Mouse (Mus musculus) hindbrain, embryonic 11.5 days (tissue): ENCODE results near the gene Olfr469. TPM values are rescaled to one million over a fixed set of nuclear protein-coding genes. Genes with fewer than 3 reads are reported as not detected.
"Not testable (repeated sequence)": the region's sequence is repeated elsewhere in the genome, so short reads cannot be mapped to it uniquely, and the experiment has no call there.

Experiments
- ATAC-seq: fragments of 200-750 bp; cut with Nextera tagmentation; 2 replicates; pipeline ENCODE4 v1.8.0; 2017; ENCODE audit warnings: mild to moderate bottlenecking, moderate TSS enrichment, moderate library complexity; ENCODE audit not compliant: low FRiP score
- DNase-seq: peaks from one replicate; pipeline ENCODE4 v3.0.0-alpha.2; 2015; ENCODE audit warnings: low spot score
- H3K27ac ChIP-seq: fragments of 300-500 bp; sonication (generic); 2 replicates; pipeline ENCODE4 v1.5.1; 2014; ENCODE audit warnings: mild to moderate bottlenecking, low read depth, low read length
- H3K27me3 ChIP-seq: fragments of 300-500 bp; sonication (generic); 2 replicates; pipeline ENCODE4 v1.6.1; 2014; ENCODE audit warnings: mild to moderate bottlenecking, low read length, moderate library complexity, mixed read lengths; ENCODE audit not compliant: control insufficient read depth, insufficient read depth
- H3K36me3 ChIP-seq: fragments of 300-500 bp; sonication (generic); 2 replicates; pipeline ENCODE4 v1.6.1; 2014; ENCODE audit warnings: mild to moderate bottlenecking, low read length, moderate library complexity, mixed read lengths; ENCODE audit not compliant: control insufficient read depth, insufficient read depth
- H3K4me1 ChIP-seq: fragments of 300-500 bp; sonication (generic); replicated peaks from 2 replicates; pipeline ENCODE4 v1.6.1; 2014; ENCODE audit warnings: low read length, mixed read lengths; ENCODE audit not compliant: control insufficient read depth, insufficient read depth
- H3K4me2 ChIP-seq: fragments of 300-500 bp; sonication (generic); replicated peaks from 2 replicates; pipeline ENCODE4 v1.6.1; 2014; ENCODE audit warnings: mild to moderate bottlenecking, low read depth, low read length
- H3K4me3 ChIP-seq: fragments of 300-500 bp; sonication (generic); 2 replicates; pipeline ENCODE4 v1.5.1; 2014; ENCODE audit warnings: low read depth, low read length
- H3K9ac ChIP-seq: fragments of 300-500 bp; sonication (generic); 2 replicates; pipeline ENCODE4 v1.6.1; 2014; ENCODE audit warnings: low read depth, low read length
- H3K9me3 ChIP-seq: fragments of 300-500 bp; sonication (generic); 2 replicates; pipeline ENCODE4 v1.6.1; 2016; ENCODE audit warnings: low read length; ENCODE audit not compliant: control insufficient read depth
- WGBS: fragments of 180-500 bp; shearing (Covaris S2); extraction: QIAGEN DNeasy Blood & Tissue Kit; methylation state at CpG from one replicate; pipeline ENCODE4 v1.1.7; 2014; 5-methylcytosine and 5-hydroxymethylcytosine counted together
- polyA plus RNA-seq: library from polyadenylated mRNA; unstranded; fragments of >200 nt; fragmentation: Nextera tagmentation; extraction: Ambion mirVana; gene quantifications from 2 replicates; pipeline ENCODE4 v1.2.1, GENCODE M21; 2014

Olfr469 gene
- not detected in 2 replicates for polyA plus RNA-seq

DNA sequence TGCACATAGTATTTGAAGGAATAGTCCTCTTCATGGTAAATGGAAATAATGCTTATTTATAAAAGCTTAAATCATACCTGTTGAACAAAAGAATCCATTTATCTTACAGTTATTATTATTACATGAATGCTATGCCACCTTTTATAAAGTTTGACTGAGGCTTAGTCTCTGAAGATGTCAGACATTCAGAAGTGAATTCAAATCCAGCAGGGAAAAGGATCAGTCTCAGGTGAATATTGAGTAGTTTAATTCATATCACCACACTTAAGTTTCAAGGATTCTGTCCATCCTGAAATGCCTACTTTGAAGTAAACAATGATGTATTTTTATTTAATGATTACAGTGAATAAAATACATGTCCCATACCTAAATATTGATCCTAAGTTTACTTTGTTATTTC, at the start of gene Olfr469:
Gene Olfr469 (minus strand): TSS at position 101 of the 400 bp plus-strand sequence.
- not testable (repeated sequence) for H3K36me3 ChIP-seq, H3K9me3 ChIP-seq, DNase-seq

DNA sequence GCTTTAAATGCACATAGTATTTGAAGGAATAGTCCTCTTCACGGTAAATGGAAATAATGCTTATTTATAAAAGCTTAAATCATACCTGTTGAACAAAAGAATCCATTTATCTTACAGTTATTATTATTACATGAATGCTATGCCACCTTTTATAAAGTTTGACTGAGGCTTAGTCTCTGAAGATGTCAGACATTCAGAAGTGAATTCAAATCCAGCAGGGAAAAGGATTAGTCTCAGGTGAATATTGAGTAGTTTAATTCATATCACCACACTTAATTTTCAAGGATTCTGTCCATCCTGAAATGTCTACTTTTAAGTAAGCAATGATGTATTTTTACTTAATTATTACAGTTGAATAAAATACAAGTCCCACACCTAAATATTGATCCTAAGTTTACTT, 22.0 kb upstream of the Olfr469 start, which contains the start of gene Olfr470:
Gene Olfr470 (minus strand): TSS at position 101 of the 400 bp plus-strand sequence.
- WGBS = 92% methylated on average over 1 of the region's 1 CpGs
- H3K9me3 ChIP-seq = not testable (repeated sequence)

More for the DNA sequence above, at the start of gene Olfr469:
- H3K4me3 ChIP-seq, H3K4me1 ChIP-seq, H3K4me2 ChIP-seq, H3K9ac ChIP-seq, H3K27ac ChIP-seq, ATAC-seq, H3K27me3 ChIP-seq: not testable (repeated sequence)

DNA sequence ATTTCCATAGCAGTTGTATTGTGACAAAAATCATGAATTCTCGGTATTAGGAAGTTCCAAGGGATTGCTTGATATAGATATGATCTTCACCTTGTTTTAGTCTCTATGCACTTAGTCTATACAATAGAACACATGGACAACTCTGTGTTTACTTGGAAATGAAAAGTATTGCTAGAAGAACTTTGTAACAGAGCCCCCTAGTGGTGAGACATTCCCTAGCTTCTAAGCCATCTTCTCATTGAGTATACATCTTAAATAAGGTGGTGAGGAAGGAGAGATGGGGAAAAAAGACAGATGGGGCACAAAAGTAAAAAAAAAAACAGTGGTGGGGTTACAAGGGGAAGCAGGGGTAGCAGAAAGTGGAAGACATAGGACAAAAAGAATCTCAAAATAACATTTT, 16.4 kb upstream of the Olfr469 start:
- Histone ChIP-seq H3K36me3 (no peaks in the 10 kb centered on the region), H3K4me2 (no peak overlapping the region), H3K27ac (no peak overlapping the region), H3K9ac (no peak overlapping the region), H3K4me3 (no peak overlapping the region), H3K4me1 (no peaks in the 10 kb centered on the region), H3K9me3 (no peaks in the 10 kb centered on the region), H3K27me3 (no peaks in the 10 kb centered on the region)
- DNase-seq (peak; percentile 42), ATAC-seq (no peak)
- WGBS = 83% methylated on average over 1 of the region's 1 CpGs

More for the DNA sequence above, 22.0 kb upstream of the Olfr469 start, which contains the start of gene Olfr470:
- not testable (repeated sequence) for H3K36me3 ChIP-seq, H3K27me3 ChIP-seq, H3K4me1 ChIP-seq, H3K4me3 ChIP-seq, ATAC-seq, DNase-seq, H3K4me2 ChIP-seq, H3K9ac ChIP-seq, H3K27ac ChIP-seq

DNA sequence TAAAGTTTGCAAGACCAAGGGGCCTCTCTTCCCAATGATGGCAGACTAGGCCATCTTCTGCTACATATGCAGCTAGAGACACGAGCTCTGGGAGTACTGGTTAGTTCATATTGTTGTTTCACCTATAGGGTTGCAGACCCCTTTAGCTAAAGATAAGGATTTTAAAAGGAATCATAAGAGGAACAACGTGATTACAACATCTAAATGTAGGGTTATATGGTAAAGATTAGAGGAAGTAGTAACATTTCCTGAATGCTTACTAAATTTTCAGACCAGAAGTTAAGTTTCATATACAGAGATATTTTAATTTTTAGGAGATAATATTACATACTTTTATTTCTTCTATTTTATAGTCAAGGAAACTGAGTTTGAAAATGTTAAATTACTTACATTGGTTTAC, 1.5 kb downstream of the Olfr469 start:
- H3K4me3 ChIP-seq, H3K9me3 ChIP-seq, H3K36me3 ChIP-seq, H3K27me3 ChIP-seq, ATAC-seq, H3K4me2 ChIP-seq, H3K9ac ChIP-seq, H3K4me1 ChIP-seq, DNase-seq, H3K27ac ChIP-seq: not testable (repeated sequence)
- WGBS = 62% methylated on average over 2 of the region's 2 CpGs

DNA sequence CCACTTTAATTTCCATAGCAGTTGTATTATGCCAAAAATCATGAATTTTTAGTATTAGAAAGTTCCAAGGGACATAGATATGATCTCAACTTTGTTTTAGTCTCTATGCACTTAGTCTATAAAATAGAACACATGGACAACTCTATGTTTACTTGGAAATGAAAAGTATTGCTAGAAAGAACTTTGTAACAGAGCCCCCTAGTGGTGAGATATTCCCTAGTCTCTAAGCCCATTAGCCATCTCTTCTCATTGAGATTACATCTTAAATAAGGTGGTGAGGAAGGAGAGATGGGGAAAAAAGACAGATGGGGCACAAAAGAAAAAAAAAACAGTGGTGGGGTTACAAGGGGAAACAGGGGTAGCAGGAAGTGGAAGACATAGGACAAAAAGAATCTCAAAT, 5.9 kb downstream of the Olfr469 start:
- DNase-seq = peak; percentile 21

DNA sequence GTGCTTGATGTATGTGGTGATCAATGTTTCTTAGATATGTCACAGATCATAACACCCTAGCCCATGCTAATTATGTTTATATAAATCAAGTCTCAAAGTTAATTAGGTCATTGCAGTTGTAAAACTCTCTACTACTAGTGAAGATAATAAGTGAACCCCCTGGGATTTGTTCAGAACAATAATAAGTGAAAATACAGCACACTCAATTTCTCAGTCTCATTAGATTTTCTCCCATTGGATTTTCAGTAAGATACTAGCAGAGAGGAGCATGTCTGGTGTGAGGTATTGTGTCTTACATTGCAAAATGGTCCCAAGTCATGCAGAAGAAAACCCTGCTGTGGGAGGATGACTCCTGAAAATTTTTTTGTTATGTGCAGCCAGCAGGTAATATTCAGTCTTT, 13.4 kb downstream of the Olfr469 start, which contains the start of gene Olfr467:
Gene Olfr467 (plus strand): TSS at position 301 of the 400 bp plus-strand sequence.
- Histone ChIP-seq H3K36me3 (no peaks in the 10 kb centered on the region), H3K27ac (no peak within 1 kb of the TSS), H3K4me1 (no peaks in the 10 kb centered on the region), H3K9ac (no peak within 1 kb of the TSS), H3K9me3 (no peaks in the 10 kb centered on the region), H3K4me2 (no peak within 1 kb of the TSS), H3K4me3 (no peak within 1 kb of the TSS), H3K27me3 (no peaks in the 10 kb centered on the region)
- DNase-seq (no peak), ATAC-seq (no peak)

More for the DNA sequence above, 5.9 kb downstream of the Olfr469 start:
- H3K4me1 ChIP-seq = no peaks in the 10 kb centered on the region
- no peak overlapping the region for H3K4me3 ChIP-seq
- H3K4me2 ChIP-seq = no peak overlapping the region
- no peaks in the 10 kb centered on the region for H3K27me3 ChIP-seq
- H3K36me3 ChIP-seq = no peaks in the 10 kb centered on the region
- ATAC-seq = no peak
- no peak overlapping the region for H3K27ac ChIP-seq
- no peaks in the 10 kb centered on the region for H3K9me3 ChIP-seq
- H3K9ac ChIP-seq = no peak overlapping the region

DNA sequence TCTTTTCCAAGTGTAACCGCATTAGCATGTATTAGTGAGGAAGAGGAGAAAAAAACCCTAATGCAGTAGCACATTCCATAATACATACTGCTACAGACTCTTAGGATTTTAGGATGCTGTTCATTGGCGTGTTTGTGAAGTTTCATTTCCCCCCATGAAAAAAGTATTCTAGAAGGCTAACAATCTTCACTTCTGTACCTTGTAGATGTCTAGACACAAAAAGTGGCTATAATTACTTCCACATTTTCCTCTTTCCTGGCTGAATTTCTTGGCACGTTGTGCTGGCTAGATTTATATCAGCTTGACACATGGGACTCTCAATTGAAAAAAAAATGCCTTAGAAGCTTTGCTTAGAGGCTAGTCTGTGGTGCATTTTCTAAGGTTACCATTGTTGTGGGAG, 23.2 kb downstream of the Olfr469 start:
- Histone ChIP-seq H3K4me2 (no peak overlapping the region), H3K4me1 (no peaks in the 10 kb centered on the region), H3K27ac (no peak overlapping the region), H3K4me3 (no peak overlapping the region), H3K36me3 (no peaks in the 10 kb centered on the region), H3K9ac (no peak overlapping the region), H3K9me3 (no peaks in the 10 kb centered on the region), H3K27me3 (no peaks in the 10 kb centered on the region)
- WGBS = 77% methylated on average over 3 of the region's 3 CpGs
- no peak for ATAC-seq
- DNase-seq = no peak

DNA sequence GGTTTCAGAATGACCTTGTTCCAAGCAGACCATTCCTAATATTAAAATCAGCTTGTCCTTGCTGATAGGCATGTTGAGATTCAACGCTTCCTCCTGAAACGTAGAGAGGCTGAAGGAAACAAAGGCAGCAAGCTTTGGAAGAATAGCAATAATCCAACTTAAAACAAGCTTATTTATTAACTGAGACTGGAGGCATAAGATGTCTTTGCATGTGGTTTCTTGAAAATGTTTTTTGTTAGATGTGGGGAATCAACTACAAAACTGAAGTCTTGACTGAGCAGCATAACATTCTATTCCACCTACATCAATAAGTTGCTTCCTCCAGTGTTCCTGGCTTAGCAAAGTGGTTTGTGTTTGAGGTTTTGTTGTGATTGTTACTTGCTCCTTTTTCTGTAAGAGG, 24.2 kb downstream of the Olfr469 start, which contains the start of gene Ovch2:
Gene Ovch2 (minus strand): TSS at position 101 of the 400 bp plus-strand sequence.
- Histone ChIP-seq H3K4me3 (no peak within 1 kb of the TSS), H3K9me3 (no peaks in the 10 kb centered on the region), H3K9ac (no peak within 1 kb of the TSS), H3K4me2 (no peak within 1 kb of the TSS), H3K4me1 (no peaks in the 10 kb centered on the region), H3K27ac (no peak within 1 kb of the TSS), H3K36me3 (no peaks in the 10 kb centered on the region), H3K27me3 (no peaks in the 10 kb centered on the region)
- DNase-seq = no peak
- no peak for ATAC-seq
- WGBS = 89% methylated on average over 2 of the region's 2 CpGs

DNA sequence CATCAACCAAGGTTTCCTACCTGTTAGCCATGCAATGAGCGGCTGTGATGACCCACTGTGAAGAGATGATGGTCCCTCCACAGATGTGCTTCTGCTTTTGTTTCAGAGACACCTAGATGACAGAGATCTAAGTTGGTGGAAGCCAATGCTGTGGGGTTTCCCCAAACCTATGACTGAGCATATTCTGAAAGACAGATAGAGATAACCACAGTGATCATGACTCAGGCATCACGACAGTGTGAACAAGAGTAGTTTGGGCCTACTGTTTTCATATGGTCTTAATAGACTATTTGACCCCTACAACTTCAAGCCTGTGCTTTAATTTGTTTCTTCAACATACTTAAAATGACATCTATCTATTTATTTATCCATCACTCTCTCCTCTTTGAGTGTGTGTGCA, 28.8 kb downstream of the Olfr469 start:
- Histone ChIP-seq H3K4me1 (no peaks in the 10 kb centered on the region), H3K36me3 (no peaks in the 10 kb centered on the region), H3K4me2 (no peak overlapping the region), H3K27ac (no peak overlapping the region), H3K9me3 (no peaks in the 10 kb centered on the region), H3K4me3 (no peak overlapping the region), H3K9ac (no peak overlapping the region), H3K27me3 (no peaks in the 10 kb centered on the region)
- no peak for ATAC-seq
- 80% methylated on average over 2 of the region's 2 CpGs for WGBS
- DNase-seq = no peak
